Mouse (Mus musculus): ENCODE data around the gene Rabl2. TPM values are rescaled to one million over a fixed set of nuclear protein-coding genes. Genes with fewer than 3 reads are reported as not detected.

The Rabl2 gene
- polyA plus RNA-seq, 1 experiment from 2014 or later, result 82.9 TPM

DNA sequence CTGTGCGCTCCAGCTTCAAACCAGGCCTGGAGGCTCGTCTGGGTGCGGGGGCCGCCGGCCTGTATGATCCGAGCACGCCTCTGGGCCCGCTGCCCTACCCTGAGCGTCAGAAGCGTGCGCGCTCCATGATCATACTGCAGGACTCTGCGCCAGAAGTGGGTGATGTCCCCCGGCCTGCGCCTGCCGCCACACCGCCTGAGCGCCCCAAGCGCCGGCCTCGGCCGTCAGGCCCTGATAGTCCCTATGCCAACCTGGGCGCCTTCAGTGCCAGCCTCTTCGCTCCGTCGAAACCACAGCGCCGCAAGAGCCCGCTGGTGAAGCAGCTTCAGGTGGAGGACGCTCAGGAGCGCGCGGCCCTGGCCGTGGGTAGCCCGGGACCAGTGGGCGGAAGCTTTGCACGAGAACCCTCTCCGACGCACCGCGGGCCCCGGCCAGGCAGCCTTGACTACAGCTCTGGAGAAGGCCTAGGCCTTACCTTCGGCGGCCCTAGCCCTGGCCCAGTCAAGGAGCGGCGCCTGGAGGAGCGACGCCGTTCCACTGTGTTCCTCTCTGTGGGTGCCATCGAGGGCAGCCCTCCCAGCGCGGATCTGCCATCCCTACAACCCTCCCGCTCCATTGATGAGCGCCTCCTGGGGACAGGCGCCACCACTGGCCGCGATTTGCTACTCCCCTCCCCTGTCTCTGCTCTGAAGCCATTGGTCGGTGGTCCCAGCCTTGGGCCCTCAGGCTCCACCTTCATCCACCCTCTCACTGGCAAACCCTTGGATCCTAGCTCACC, 43.7 kb downstream of the Rabl2 start:
- H3K36me3 ChIP-seq, result peaks cover 23% of the 10 kb centered on the region

DNA sequence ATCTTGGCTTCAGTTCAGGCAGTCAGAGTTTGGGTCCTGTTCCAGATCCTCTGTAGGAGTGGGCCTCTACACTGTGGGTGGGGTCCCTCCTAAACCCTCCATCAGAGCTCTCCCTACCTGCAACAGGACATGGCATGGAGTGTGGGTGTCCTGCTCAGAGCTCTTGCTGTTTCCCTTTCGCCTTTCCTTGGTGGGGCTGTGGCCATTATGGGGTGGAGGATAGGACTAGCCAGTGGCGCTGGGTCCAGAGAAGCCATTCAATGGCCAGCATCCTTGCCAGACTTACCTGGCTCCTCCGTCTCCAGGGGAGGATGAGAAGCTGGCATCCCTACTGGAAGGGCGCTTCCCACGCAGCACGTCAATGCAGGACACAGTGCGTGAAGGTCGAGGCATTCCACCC, 44.4 kb downstream of the Rabl2 start:
- H3K4me1 ChIP-seq, result peaks cover 18% of the 10 kb centered on the region
- H3K4me2 ChIP-seq (replicated peaks), result peak overlapping the region; percentile 61
- WGBS, result 53% methylated on average over 8 of the region's 8 CpGs
- H3K9me3 ChIP-seq, result no peaks in the 10 kb centered on the region
- H3K27me3 ChIP-seq (replicated peaks), result peaks cover 23% of the 10 kb centered on the region
- no peak overlapping the region for H3K27ac ChIP-seq
- peak overlapping the region; percentile 25; the same call in 1 of the 2 replicates for H3K4me3 ChIP-seq
- H3K36me3 ChIP-seq, result peaks cover 22% of the 10 kb centered on the region
- peak overlapping the region; percentile 14; the same call in 1 of the 2 replicates for H3K9ac ChIP-seq
- ATAC-seq (ENCODE audit: low FRiP score, low read depth), result no peak

More for the DNA sequence above, 43.7 kb downstream of the Rabl2 start:
- no peaks in the 10 kb centered on the region for H3K9me3 ChIP-seq
- H3K27me3 ChIP-seq (replicated peaks), result peaks cover 23% of the 10 kb centered on the region
- H3K27ac ChIP-seq, result no peak overlapping the region
- H3K4me3 ChIP-seq, result peak overlapping the region; percentile 25
- ATAC-seq (ENCODE audit: low FRiP score, low read depth), result peak; percentile 86
- peaks cover 18% of the 10 kb centered on the region for H3K4me1 ChIP-seq
- peak overlapping the region; percentile 14; the same call in 1 of the 2 replicates for H3K9ac ChIP-seq
- peak overlapping the region; percentile 61 for H3K4me2 ChIP-seq (replicated peaks)
- 5% methylated on average over 58 of the region's 58 CpGs for WGBS

DNA sequence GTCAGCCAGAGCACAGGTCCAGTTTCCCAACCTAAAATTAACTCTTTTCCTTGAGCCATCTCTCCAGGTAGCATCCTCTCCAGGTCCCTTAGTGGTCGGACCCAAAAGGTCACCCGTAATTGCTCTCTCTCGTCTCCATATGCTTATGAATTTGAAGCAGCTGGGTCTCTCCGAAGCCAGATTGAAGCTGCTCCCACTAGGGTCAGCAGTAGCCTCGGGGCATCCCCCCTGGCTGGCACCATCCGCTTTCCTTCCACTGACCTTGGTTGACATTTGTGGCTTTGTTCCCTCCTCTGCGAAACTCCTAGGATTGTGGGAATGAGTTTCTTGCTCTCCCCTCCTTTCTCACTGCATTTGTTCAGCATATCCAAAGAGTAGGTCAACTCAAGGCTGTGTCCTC, 47.6 kb downstream of the Rabl2 start:
- peaks cover 18% of the 10 kb centered on the region for H3K4me1 ChIP-seq
- WGBS, result 88% methylated on average over 7 of the region's 7 CpGs
- no peaks in the 10 kb centered on the region for H3K9me3 ChIP-seq
- H3K4me2 ChIP-seq (replicated peaks), result no peak overlapping the region
- H3K27ac ChIP-seq, result no peak overlapping the region
- no peak overlapping the region for H3K9ac ChIP-seq
- H3K4me3 ChIP-seq, result no peak overlapping the region
- peaks cover 21% of the 10 kb centered on the region for H3K36me3 ChIP-seq
- H3K27me3 ChIP-seq (replicated peaks), result peaks cover 23% of the 10 kb centered on the region
- no peak for ATAC-seq (ENCODE audit: low FRiP score, low read depth)

DNA sequence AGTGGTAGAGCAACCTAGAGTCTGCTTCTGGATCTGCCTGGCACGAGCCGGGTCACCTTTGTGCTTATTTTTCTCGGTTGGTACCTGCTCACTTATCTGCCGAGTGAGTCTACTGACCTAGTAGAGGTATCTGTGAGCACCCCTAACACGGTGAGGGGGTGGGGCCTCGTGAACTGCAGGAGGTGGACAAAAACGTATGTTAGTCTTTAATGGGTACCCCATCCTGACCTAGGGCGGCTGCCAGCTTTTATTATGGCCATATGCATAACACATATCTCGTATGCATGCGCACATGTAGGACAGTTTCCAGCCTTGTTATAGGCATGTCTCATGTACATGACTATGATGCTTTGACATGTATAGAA, 57.9 kb downstream of the Rabl2 start:
- Histone ChIP-seq H3K9ac (no peak overlapping the region), H3K36me3 (no peaks in the 10 kb centered on the region), H3K27me3 (replicated peaks) (no peaks in the 10 kb centered on the region), H3K4me1 (peaks cover 18% of the 10 kb centered on the region), H3K27ac (no peak overlapping the region), H3K4me3 (no peak overlapping the region), H3K9me3 (no peaks in the 10 kb centered on the region), H3K4me2 (replicated peaks) (peak overlapping the region; percentile 60)
- no peak for ATAC-seq (ENCODE audit: low FRiP score, low read depth)
- 88% methylated on average over 10 of the region's 10 CpGs for WGBS

DNA sequence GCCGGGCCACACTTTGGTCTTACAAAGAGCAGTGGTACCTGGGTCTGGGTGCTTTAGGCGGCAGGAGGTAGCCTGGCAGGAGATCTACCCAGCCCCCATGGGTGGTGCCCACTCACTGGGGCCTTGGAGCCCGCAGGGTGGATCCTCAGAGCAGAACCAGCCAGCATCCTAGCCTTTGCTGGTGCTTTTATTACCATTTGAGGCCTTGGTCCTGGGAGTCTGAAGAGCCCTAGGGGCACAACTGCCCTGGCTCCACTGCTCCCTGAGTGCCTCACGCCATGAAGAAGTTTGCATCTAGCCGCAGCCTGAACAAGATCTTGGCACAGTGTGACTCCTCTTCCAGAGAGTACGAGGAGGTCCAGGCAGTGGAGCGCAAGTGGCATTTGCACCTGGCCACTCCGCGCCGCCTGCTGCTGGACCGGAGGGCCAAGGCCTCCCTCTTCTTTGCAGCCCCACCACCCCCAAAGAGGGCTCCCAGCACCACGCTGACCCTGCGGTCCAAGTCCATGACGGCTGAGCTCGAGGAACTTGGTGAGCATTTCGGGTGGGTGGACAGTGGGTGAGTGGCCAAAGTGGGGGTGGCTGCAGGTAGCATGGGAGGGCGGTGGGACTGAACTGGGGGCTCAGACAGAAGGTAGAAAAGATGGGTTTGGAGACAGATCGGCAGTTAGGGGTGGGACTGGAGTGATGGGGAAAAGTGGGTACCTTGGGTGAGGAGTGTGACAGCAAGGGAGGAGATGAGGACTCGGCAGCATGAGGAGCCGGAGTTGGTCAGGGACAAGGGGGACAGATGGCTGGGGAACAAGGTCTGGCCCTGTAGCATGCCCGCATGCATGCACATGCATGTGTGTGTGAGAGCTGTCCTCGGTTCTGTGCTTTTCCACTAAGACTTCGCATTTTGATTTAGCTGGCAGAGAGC, 58.5 kb downstream of the Rabl2 start:
- Histone ChIP-seq H3K9me3 (no peaks in the 10 kb centered on the region), H3K4me2 (replicated peaks) (peak overlapping the region; percentile 60), H3K9ac (peak overlapping the region; percentile 51), H3K36me3 (no peaks in the 10 kb centered on the region), H3K4me1 (peaks cover 18% of the 10 kb centered on the region), H3K27ac (peak overlapping the region; percentile 28; the same call in 1 of the 2 replicates), H3K4me3 (peak overlapping the region; percentile 28), H3K27me3 (replicated peaks) (no peaks in the 10 kb centered on the region)
- peak; percentile 71 for ATAC-seq (ENCODE audit: low FRiP score, low read depth)
- WGBS, result 74% methylated on average over 23 of the region's 23 CpGs

Other genes with a start within 250 kb of the Rabl2 start
- 38.8 and 42.2 TPM in 2 replicates for gene Lmf2, start 236.3 kb downstream of the Rabl2 start, polyA plus RNA-seq (2016; fragmentation: Nextera tagmentation; extraction: Ambion mirVana)
- 133 and 139 TPM in 2 replicates for gene Ncaph2, start 236.2 kb downstream of the Rabl2 start, polyA plus RNA-seq (2016; fragmentation: Nextera tagmentation; extraction: Ambion mirVana)
- 7.8 and 8.8 TPM in 2 replicates for gene Sco2, start 218.1 kb downstream of the Rabl2 start, polyA plus RNA-seq (2016; fragmentation: Nextera tagmentation; extraction: Ambion mirVana)
- gene Tymp, start 214.9 kb downstream of the Rabl2 start, polyA plus RNA-seq (2016; fragmentation: Nextera tagmentation; extraction: Ambion mirVana), result 1.6 and 1.7 TPM in 2 replicates
- 0.30 and 0.54 TPM in 2 replicates for gene Odf3b, start 212.6 kb downstream of the Rabl2 start, polyA plus RNA-seq (2016; fragmentation: Nextera tagmentation; extraction: Ambion mirVana)
- gene Klhdc7b, start 207.0 kb downstream of the Rabl2 start, polyA plus RNA-seq (2016; fragmentation: Nextera tagmentation; extraction: Ambion mirVana), result not detected in 2 replicates
- not detected in 2 replicates for gene Syce3, start 181.4 kb downstream of the Rabl2 start, polyA plus RNA-seq (2016; fragmentation: Nextera tagmentation; extraction: Ambion mirVana)
- 0.85 and 1.4 TPM in 2 replicates for gene Cpt1b, start 166.1 kb downstream of the Rabl2 start, polyA plus RNA-seq (2016; fragmentation: Nextera tagmentation; extraction: Ambion mirVana)
- gene C730034F03Rik, start 162.3 kb downstream of the Rabl2 start, polyA plus RNA-seq (2016; fragmentation: Nextera tagmentation; extraction: Ambion mirVana), result 5.2 and 5.3 TPM in 2 replicates
- not detected in 2 replicates for gene Gm44502, start 162.2 kb downstream of the Rabl2 start, polyA plus RNA-seq (2016; fragmentation: Nextera tagmentation; extraction: Ambion mirVana)
- 79.3 and 80.1 TPM in 2 replicates for gene Chkb, start 162.0 kb downstream of the Rabl2 start, polyA plus RNA-seq (2016; fragmentation: Nextera tagmentation; extraction: Ambion mirVana)
- gene Mapk8ip2, start 138.0 kb downstream of the Rabl2 start, polyA plus RNA-seq (2016; fragmentation: Nextera tagmentation; extraction: Ambion mirVana), result 61.7 and 62.5 TPM in 2 replicates
- gene Arsa, start 114.5 kb downstream of the Rabl2 start, polyA plus RNA-seq (2016; fragmentation: Nextera tagmentation; extraction: Ambion mirVana), result 15.4 and 15.6 TPM in 2 replicates
- 4.8 and 7.1 TPM in 2 replicates for gene Shank3, start 92.3 kb downstream of the Rabl2 start, polyA plus RNA-seq (2016; fragmentation: Nextera tagmentation; extraction: Ambion mirVana)
- 1.0 TPM in 2 replicates for gene Acr, start 23.6 kb downstream of the Rabl2 start, polyA plus RNA-seq (2016; fragmentation: Nextera tagmentation; extraction: Ambion mirVana)
- gene Syt10, start 249.9 kb upstream of the Rabl2 start, polyA plus RNA-seq (2016; fragmentation: Nextera tagmentation; extraction: Ambion mirVana), result 0.37 and 0.42 TPM in 2 replicates